Mouse (Mus musculus): Measurements from ENCODE around the gene Fsd1.
"Not testable (repeated sequence)": the region's sequence is repeated elsewhere in the genome, so short reads cannot be mapped to it uniquely, and the experiment has no call there.

Fsd1 gene

DNA sequence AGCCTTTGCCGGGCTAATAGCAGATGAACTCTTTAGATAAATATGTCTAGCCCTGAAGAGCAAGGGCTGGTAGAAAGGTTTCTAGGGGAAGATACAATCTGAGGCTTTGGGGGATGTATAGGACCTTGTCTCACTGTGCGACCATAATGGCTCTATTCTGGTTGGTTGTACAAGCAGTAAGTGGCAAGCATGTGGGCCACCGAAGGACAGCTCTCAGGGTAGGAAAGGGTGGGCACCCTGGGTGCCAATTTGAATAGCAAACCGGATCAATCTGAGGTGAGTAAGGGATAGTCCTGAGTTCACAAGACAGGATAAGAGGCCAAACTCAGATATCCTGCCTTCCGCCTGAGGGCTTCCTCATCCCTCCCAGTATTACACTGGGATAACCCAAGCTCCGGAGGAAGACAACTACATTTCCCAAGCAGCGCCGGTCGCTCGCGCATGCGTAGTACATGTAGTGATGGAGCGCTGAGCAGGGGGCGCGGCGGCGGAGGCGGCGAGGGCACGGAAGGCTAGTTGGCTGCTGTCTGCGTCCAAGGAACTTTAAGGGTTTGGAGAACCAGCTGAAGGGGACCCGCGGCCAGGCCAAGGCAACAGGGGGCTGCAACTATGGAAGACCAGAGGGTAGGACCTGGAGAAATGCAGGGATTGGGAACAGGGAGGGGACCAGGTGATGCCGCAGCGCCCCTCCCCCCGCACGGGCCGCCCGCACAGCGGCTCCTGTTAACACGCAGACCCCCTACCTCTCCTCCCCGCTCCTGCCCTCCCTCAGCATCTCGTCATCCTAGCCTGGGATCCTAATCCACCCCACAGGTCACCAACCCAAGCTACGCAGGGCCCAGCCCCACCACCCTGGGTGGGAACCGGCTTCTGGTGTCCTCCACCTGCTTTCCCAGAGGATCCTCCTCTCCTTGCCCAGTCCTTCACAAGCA lies at the start of gene Fsd1:
Fsd1 (plus strand) TSS at position 480 of the 932 bp plus-strand sequence.
- no peak for DNase-seq (ENCODE audit: low spot score)

GRCm38 (mm10) chr17:55944387-55944865 lies 41.9 kb upstream of the Fsd1 start:
- not testable (repeated sequence) for DNase-seq (ENCODE audit: low spot score)

DNA sequence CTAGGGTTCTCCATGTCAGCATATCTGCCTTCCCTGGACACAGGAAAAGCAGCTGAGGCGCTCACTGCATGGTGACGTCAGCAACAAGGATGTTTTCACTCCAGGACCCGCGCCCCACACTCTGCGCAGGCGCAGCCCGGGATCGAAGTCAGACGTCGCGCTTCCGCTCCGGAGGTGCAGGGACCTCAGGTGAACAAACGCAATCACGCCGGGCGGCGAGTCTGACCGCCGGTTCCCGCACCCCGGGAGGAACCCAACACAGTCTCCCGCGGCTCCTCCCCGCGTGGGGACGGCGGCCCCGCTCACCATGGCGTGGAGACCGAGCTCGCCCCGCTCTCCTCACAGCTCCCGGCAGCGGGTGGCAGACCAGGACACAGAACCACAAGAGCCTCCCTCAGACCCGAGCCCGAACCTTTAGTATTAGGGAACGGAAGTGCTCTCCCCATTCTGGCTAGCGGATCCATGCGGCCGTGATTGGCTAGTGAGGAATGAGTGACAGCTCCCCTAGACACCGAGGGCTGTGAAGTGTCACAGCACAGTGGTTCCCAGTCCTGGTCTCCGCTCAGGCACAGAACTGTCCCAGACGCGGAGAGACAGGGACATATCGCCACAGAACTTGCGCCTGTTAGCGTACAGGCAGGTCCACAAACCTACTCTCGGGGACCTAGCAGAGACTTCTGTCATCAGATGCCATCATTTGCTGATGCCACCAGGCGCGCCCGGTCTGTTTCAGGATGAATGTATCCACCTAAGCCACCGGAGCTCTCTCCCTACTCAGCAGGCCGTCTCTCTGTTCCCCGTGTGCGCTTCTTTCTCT lies 41.2 kb upstream of the Fsd1 start:
- peak; percentile 82 for DNase-seq (ENCODE audit: low spot score)

DNA sequence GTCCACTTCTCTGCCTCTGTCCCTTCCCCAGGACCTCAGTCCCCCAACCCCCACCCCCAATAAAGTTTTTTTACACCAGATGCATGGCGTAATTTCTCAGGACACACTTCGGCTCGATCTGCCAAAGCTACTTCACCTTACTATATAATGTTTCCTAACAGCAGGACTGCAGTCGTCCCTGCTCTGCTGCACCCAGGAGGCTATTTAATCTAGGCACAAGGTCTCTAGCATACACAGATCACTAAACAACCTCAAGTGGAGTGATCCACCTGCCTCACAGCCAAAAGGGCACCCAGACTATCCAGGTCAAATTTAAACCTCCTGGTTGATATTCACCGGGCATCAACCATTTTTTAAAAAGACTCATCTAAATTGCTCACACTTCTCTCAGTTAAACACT lies 40.6 kb upstream of the Fsd1 start:
- no peak for DNase-seq (ENCODE audit: low spot score)

DNA sequence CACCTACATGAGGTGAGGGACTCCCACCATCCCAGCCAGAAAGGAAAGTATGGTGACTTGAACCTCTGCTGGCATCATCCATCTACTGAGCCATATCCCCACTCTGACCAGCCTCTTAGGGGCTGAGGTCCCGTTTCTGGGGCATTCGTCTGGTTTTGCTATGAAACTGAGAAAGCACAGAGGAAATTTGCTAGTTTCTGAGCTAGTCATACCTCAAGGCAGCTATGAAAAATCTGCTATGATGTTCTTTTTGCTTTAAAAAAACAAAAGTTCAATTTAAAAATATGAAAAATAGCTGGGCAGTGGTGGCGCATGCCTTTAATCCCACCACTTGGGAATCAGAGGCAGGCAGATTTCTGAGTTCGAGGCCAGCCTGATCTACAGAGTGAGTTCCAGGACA lies 37.7 kb upstream of the Fsd1 start:
- DNase-seq (ENCODE audit: low spot score), result no peak

GRCm38 (mm10) chr17:55949400-55949799 lies 36.9 kb upstream of the Fsd1 start, which contains the start of gene Zfp119b:
TSS of gene Zfp119b (minus strand) at chr17:55949500.
- DNase-seq (ENCODE audit: low spot score), result no peak

DNA sequence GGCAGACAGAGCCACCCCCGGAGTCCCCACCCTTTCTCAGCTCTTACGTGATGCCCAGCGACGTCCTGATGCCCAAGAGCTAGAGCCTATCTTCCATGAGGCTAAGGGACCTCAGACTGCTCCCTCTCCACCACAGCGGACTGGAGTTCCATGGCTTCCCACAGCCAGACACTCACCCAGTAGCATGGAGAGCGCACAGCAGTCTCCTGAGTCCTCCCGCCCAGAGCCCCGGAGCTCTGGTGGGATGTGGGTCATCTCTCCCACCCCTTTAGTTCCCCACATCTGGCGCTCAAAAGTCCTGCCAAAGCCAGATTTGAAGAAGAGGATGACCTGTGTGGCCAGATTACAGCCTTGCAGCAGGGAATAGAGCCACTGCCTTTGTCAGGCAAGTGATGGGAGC lies 35.7 kb upstream of the Fsd1 start:
- no peak for DNase-seq (ENCODE audit: low spot score)

- no peak for DNase-seq (ENCODE audit: low spot score)
These were observed 34.3 kb upstream of the Fsd1 start for GRCm38 (mm10) chr17:55952041-55952440.

GRCm38 (mm10) chr17:55952447-55953027 lies 33.8 kb upstream of the Fsd1 start, which contains the start of gene Ebi3:
TSS of gene Ebi3 (plus strand) at chr17:55952640.
- no peak for DNase-seq (ENCODE audit: low spot score)

DNA sequence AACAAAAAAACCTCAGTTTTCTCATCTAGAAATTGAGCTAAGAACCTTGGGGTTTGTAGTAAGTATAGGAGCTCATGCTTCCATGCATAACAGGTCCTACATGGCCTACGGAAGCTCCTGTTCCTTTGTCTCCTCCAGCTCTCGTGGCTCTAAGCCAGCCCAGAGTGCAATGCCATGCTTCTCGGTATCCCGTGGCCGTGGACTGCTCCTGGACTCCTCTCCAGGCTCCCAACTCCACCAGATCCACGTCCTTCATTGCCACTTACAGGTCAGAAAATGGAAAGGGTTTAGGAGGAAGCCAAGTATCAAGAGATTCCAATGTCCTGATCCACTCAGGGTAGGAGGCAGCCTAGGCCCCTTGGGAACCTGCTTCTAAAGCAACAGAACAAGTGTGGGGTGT lies 32.6 kb upstream of the Fsd1 start:
- no peak for DNase-seq (ENCODE audit: low spot score)

DNA sequence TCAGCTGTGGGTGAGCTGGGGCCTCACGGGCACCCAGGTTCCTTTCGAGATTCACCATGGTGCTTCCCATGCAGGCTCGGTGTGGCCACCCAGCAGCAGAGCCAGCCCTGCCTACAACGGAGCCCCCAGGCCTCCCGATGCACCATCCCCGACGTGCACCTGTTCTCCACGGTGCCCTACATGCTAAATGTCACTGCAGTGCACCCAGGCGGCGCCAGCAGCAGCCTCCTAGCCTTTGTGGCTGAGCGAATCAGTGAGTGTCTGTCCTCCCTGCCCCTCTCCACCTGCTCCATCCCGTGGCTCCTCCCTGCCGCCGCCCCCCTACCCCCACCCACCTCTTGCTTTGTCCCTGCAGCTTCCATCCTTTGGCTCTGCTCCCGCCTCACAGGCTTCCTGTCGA lies 32.1 kb upstream of the Fsd1 start:
- no peak for DNase-seq (ENCODE audit: low spot score)

GRCm38 (mm10) chr17:55956129-55956528 lies 30.2 kb upstream of the Fsd1 start:
- DNase-seq (ENCODE audit: low spot score), result peak; percentile 78

DNA sequence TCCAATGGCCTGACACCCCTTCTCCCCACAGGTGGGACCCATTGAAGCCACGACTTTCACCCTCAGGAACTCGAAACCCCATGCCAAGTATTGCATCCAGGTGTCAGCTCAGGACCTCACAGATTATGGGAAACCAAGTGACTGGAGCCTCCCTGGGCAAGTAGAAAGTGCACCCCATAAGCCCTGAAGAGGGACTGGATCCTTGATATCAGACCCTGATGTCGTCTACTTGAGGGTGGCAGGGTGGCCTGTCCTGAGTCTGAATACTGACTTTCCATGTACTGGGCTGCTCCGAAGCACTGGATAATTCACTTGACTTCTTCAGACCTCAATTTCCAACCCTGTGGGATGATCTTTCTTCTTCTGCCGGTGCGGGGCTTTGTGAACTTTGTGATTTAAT lies 29.7 kb upstream of the Fsd1 start:
- no peak for DNase-seq (ENCODE audit: low spot score)

DNA sequence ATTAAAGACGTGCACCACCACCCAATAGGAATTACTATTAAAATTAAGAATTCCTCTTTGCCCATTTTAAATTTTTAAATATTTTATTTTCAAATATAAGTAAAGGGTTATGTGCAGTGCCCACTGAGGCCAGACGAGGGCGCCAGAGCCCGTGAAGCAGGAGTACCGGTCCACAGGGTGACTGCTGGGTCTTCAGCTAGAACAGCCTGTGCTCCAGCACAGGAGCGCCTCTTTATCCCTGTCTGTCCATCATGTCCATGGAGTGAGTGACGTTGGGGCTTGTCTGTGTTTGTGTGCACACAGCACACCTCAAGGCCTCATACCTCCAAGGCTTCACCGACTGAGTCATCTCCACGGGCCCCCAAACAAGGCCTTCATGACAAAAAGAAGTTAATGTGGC lies 29.1 kb upstream of the Fsd1 start:
- peak; percentile 68 for DNase-seq (ENCODE audit: low spot score)

GRCm38 (mm10) chr17:55957726-55958583 lies 28.4 kb upstream of the Fsd1 start:
- no peak for DNase-seq (ENCODE audit: low spot score)

- no peak for DNase-seq (ENCODE audit: low spot score)
These were observed 27.8 kb upstream of the Fsd1 start for GRCm38 (mm10) chr17:55958584-55958886.

GRCm38 (mm10) chr17:55958918-55959728 lies 27.2 kb upstream of the Fsd1 start, which contains the start of gene Yju2:
TSS of gene Yju2 (plus strand) at chr17:55959099.
- DNase-seq (ENCODE audit: low spot score), result peak; percentile 84

DNA sequence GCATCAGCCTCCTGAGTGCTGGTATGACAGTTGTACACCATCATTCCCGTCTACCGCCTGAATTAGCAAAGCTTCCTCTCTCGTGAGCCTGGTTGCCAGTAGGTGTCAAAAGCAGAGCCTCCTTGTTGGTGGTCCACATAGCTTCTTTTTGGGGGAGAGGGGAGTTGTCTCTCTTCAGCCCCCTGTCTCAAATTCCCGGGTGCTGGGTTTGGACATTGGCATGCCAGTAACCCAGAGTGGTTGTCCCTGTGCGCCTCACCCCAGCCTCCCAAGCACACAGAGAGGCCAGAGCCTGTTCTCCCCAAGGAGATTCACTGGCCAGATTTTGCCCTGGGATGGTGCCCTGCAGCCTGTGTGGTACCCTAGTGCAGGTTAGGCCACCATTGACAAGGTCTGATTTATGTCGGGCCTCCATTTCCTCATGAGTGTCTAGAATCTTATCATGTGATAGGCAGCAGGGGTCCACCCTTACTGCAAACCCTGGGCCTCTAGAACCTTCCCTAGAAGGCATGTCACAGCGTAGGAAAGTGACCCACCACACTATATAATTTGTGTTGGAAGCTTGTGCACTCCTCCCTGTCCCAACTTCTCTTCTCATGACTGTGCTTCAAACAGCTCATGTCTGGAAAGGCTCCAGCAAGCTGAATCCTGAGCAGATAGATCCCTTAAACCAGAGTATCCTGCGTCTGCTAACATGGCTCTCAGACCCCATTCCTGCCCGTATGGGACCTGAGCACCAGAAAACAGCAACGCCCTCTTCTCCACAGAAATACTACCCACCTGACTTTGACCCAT lies 26.2 kb upstream of the Fsd1 start:
- DNase-seq (ENCODE audit: low spot score), result no peak

DNA sequence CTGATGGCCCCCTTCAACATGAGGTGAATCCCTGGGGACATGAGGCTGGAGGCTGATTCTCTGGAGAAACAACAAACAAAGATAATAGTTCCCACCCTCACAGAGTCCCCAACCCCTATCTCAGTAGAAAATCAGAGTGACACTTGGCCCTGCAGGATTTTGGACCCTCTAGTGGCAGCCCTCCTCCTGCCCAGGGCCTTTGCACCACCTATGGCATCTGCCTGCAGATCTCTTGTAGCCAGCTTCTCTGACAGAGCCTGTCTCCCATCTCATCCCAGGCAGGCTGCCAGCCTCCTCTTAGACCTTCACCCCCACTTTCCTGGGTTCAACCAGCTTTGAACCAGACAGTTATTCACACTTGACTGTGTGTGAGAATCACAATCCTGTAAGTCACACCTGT lies 25.5 kb upstream of the Fsd1 start:
- no peak for DNase-seq (ENCODE audit: low spot score)

GRCm38 (mm10) chr17:55961631-55962030 lies 24.7 kb upstream of the Fsd1 start:
- DNase-seq (ENCODE audit: low spot score), result no peak

All from urinary bladder, postnatal 25 days (tissue).